Mouse (Mus musculus): ENCODE data around the gene Wnk3.
"Not testable (repeated sequence)": the region's sequence is repeated elsewhere in the genome, so short reads cannot be mapped to it uniquely, and the experiment has no call there.

Wnk3 gene

GRCm38 (mm10) chrX:151197778-151198177, at the start of gene Wnk3:
TSS of gene Wnk3 (plus strand) at chrX:151198078.
- no peak for DNase-seq

GRCm38 (mm10) chrX:151158414-151158813, 39.5 kb upstream of the Wnk3 start:
- no peak for DNase-seq

DNA sequence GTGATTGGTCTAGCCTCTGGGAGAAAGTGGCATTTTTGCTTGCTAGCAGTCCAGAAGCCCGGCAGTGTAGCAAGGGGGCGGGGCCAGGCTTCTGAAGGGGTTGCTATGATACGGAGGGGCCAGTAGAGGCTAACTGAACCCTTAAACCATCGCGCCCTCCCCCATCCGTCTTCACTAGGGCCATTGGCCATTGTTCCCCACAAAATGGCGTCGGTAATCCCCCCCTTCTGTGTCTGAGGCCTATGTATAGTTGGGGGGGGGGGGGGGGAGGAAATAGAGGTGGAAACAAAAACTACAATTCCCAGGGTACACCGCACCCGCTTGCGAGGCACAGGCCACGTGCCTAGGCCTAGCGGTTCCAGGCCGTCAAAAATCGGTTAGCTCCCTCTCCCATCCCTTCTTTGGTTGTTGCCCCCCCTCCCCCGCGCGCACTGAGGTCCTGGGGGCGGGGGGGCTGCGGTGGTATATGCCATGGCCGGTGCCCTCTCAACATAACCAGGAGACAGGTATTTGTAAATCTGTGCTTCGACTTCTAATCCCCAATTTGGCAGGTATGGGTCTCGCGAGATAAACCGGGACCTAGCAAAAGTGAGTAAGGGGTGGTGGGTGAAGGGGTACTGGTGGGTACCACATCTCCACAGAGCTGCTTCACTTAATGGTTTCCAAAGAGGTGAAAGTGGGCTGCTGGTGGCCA, 29.3 kb upstream of the Wnk3 start:
- peak; percentile 53 to 60 for DNase-seq

DNA sequence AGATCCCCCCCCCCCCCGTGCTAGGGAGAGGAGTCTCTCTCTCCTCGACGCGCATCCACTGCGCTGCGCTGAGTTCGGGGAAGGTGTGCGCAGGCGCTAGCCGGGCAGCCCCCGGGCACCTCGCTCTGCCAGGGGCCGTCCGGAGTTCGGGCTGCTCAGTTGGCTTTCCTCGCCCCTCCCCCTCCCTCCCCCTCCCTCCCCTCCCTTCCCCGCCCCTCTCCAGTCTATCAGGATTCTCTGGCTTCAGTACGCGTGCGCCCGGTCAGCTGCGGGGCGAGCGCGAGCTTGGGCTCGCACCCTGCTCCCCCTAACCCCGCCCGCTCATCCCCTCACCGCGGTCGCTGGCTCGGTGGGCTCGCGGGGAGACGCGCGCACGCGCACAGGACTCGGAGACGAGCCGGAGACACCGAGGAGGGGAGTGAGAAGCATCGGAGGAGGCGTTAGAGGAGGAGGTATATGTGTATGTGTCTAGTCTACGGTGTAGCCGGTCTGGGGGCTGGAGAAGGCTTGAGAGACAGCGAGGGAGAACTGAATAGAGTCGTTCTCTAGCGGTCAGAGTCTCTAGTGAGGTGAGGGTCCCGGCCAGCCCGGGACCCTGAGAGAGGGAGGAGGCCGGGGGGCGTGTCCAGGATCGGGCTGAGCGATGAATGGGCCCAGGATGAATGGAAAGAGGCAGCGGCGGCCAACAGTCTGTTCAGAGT, 28.5 kb upstream of the Wnk3 start:
- DNase-seq: peak; percentile 51 to 56

DNA sequence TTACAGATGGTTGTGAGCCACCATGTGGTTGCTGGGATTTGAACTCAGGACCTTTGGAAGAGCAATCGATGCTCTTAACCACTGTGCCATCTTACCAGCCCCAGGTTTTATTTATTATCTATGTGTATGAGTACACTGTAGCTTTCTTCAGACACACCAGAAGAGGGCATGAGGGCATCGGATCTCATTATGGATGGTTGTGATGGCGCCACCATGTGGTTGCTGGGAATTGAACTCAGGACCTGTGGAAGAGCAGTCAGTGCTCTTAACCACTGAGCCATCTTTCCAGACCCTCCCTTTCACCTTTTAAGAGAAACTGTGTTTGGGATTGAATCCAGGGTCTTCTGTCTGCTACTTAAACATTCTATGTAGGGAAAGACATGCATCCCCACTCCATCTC, 24.7 kb upstream of the Wnk3 start:
- DNase-seq: not testable (repeated sequence)

DNA sequence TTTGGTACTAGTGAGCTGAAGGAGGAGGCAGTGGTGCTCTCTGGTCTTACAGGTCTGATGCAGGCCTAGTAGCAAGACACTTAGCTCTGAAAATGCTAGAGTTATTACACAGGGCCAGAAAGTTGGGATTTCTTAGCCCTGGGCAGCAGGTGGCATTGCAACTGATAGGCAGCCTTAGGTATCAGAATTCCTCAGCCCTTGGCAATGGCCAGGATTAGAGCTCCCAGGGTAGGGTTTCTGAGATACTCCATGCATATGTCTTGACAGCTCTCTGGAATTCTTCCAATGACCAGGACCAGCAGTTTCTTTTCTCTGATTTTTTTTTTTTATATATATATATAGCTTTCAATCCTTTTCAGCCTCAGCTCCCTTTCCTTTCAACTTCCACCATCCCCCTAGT, 100.5 kb downstream of the Wnk3 start:
- DNase-seq: no peak

DNA sequence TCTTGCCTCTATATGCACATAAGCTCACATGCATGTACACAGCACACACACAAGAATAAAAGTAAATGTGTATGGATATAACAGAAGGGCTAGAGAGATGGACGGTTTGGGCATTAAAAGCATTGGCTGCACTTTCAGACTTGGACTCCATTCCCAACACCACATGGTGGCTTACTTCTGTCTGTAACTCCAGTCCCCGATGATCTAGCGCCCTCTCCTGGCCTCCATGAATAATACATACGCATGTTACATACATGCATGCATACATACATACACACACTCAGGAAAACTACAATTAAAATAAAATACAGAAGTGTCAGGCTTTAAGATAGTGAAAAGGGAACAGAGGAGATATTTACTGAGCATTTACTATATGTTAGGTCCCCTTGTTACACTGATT, 115.9 kb downstream of the Wnk3 start:
- no peak for DNase-seq

- no peak for DNase-seq
Observed at GRCm38 (mm10) chrX:151333615-151334014, 135.7 kb downstream of the Wnk3 start.

DNA sequence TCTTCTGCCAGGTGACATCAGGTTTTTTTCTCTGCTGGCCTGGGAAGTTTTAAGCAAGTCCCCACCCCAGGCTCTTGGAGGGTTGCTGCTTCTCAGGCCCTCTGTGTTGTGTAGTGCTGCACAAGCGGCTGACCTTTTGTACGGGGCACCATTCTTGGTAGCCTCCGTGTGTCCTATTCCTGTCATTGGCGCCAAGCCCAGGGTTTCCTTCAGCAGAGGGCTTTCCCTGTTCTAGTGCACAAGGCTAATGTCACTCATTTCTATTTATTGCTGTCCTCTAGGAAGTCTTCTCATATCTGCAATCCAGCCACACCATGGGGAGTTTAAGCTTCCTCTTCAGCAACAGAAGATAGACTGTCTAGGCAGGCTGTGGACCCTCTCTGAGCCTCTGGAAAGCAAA, 139.9 kb downstream of the Wnk3 start:
- peak; percentile 10 to 26 for DNase-seq

- peak; percentile 81 to 89 for DNase-seq
Observed at GRCm38 (mm10) chrX:151343761-151344500, 146.1 kb downstream of the Wnk3 start, which contains the start of gene Fam120c. TSS of gene Fam120c (plus strand) at chrX:151344175.

GRCm38 (mm10) chrX:151344501-151344984, 146.7 kb downstream of the Wnk3 start:
- peak; percentile 59 to 66 for DNase-seq

- peak; percentile 23 to 34 for DNase-seq
Observed at GRCm38 (mm10) chrX:151345333-151346125, 147.7 kb downstream of the Wnk3 start.

GRCm38 (mm10) chrX:151347278-151347677, 149.4 kb downstream of the Wnk3 start:
- no peak for DNase-seq

DNA sequence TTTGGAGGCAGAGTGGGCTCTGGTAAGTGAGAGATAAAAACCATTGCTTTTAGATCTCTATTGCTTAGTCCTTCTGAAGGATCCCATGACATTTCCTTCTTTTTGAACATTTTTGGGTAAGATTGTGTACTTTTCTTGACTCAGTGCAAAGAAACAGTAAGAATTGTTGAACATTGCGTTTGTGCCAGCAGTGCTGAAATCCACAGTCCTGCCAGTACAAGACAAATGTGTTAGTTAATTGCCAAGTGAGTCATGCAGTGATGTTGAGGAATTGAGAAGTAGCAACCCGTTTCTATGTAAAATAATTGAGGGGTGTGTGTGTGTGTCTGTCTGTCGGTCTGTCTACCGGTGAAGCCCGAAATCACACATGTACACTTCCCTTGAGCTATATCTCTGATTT, 151.4 kb downstream of the Wnk3 start:
- DNase-seq: no peak
